Mouse (Mus musculus) layer of hippocampus, postnatal 14 days (tissue): ENCODE results near the gene Pla2g6. TPM values are rescaled to one million over a fixed set of nuclear protein-coding genes. Genes with fewer than 3 reads are reported as not detected.

Source experiments
- DNase-seq, 2 experiments: peaks; one replicate each; pipeline ENCODE4 v3.0.0; 2021 to 2022; ENCODE audit warnings: low spot score in 2 of 2, mixed read lengths in 1 of 2
- total RNA-seq, 2 experiments: library from RNA; stranded (reverse); gene quantifications; 2 replicates each; pipeline ENCODE4 v1.2.3; 2021

The Pla2g6 gene
- total RNA-seq, 2 experiments from 2014 or later = 18.5 to 22.3 TPM

GRCm38 (mm10) chr15:79323791-79324155 is 4.4 kb downstream of the Pla2g6 start:
- no peak for DNase-seq

- no peak for DNase-seq
These were observed 5.0 kb downstream of the Pla2g6 start for GRCm38 (mm10) chr15:79322991-79323790.

GRCm38 (mm10) chr15:79322281-79322990 is 5.8 kb downstream of the Pla2g6 start:
- DNase-seq = no peak

GRCm38 (mm10) chr15:79321733-79322190 is 6.4 kb downstream of the Pla2g6 start:
- no peak for DNase-seq

DNA sequence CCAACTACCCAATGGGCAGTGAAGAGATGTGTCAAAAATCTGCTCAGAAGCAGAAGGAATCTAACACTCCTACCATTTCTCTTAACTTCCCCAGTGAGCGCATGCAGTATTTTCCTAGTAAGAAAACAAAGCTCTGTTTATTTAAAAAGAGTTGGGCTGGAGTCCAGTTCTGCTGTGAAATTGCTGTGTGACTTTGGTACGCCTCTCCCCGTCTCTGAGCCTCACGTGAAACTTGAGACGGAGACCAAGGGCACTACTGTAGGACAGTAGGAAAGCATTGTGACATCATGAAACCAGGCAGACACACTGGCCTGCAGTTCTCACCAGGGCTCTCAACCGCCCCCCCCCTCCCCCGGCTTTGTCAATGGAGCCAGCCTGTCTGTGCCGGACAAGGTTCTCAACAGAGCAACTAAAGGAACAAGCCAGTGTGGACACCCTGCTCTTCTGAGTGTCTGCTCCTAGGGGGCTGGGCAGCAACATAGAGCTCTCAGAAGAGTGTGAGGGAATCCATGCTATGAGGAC is 14.3 kb downstream of the Pla2g6 start:
- DNase-seq = no peak

DNA sequence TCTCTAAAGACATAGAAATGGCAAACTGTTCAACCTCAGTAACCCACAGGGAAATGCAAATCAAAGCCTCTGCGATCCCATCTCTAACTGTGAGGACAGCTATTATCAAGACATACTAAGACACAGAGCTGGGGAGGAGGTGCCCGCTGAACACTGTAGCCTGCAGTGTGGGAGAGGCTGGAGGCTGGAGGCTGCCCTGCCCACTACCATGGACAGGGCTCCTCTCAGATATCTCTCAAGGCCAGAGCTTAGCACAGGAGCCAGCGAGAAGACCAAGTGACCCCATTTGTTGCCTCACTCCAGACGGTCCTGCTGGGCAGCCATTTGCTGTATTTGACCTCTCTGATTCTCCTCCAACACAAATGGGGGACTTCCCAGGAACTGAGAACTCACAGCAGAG is 20.3 kb downstream of the Pla2g6 start:
- DNase-seq = no peak

- no peak for DNase-seq
These were observed 22.1 kb downstream of the Pla2g6 start for GRCm38 (mm10) chr15:79306043-79306637.

DNA sequence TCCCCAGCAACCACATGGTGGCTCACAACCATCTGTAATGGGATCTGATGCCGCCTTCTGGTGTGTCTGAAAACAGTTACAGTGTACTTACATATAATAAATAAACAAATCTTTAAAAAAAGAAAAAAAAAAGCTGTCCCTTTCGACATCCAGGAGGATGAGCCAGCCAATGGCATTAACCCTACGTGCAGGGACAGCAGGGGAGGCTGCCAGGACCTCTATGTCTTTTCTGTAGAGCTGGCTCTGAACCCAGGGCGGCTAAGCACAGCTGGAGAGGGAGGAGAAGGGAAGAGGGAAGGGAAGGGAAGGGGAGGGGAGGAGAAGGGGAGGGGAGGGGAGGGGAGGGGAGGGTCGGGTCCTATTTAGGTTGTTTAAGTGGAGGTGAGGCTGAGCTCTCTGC is 23.4 kb downstream of the Pla2g6 start:
- no peak for DNase-seq

- no peak for DNase-seq
These were observed 24.5 kb downstream of the Pla2g6 start for GRCm38 (mm10) chr15:79303725-79304124.

DNA sequence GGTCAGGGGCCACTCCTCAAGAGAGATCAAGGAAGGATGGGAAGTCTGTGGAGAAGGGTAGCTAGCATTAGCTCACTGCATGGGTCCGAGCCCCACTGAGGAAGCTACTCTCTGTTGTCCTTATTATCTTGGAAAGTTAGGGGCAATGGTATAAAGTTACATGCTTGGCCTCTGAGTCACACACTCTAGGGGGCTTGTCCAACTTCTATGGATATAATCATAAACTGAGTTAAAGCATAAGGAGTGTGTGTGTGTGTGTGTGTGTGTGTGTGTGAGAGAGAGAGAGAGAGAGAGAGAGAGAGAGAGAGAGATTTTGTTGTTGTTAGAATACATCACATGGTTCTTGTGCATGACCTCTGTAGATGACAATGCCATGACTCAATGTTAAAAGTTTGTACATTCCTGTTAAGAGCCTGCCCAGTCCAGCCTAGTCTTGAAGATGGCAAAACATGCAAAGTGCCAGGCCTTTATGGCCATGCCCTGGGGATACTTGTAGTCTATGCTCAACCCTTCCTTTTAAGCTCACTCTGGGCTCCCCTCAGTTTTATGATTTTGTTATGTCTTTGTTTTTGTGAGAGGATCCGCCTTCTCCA is 28.5 kb downstream of the Pla2g6 start:
- DNase-seq = no peak

GRCm38 (mm10) chr15:79298553-79298952 is 29.6 kb downstream of the Pla2g6 start:
- no peak for DNase-seq

- DNase-seq = no peak
These were observed 35.4 kb downstream of the Pla2g6 start for GRCm38 (mm10) chr15:79292779-79293178.

- no peak for DNase-seq
These were observed 37.9 kb downstream of the Pla2g6 start for GRCm38 (mm10) chr15:79290340-79290739.

DNA sequence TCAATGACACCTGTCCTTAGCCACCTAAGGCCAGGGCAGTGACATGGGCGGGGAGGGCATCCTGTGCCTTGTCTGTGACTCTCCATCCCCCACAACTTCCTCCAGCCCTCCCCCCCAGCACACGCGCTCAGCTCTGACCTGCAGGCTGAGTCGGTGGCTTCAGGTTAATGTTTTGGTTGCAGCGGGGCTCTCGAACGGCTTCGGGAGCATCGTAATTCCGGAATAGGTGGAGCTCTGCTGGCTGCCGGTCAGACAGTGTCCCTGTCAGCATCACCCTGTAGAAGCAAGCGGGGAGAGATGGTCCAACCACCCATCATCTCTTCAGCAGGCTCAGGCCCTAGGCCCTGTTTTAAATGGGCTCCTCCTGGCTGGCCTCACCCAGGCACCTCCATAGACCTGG is 38.7 kb downstream of the Pla2g6 start:
- no peak for DNase-seq

GRCm38 (mm10) chr15:79288387-79288786 is 39.8 kb downstream of the Pla2g6 start:
- DNase-seq = no peak

DNA sequence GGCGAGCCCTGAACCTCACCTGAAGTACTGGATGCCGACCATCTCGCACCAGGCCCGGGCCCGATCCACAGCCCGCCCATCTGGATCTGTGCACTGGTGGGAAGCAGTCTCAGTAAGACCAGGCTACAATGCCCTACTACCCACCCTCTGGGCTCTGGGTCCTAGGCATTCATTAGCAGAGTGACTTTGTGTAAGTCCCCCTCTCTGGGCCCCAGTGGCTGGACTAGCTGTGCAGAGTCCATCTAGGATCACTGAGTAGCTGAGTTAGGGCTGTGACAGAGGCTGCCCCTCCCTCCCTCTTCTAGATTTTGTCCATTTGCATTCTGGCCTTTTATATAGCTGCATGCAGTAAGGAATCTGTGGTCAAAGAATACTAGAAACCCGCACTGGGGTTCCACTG is 41.1 kb downstream of the Pla2g6 start:
- DNase-seq = no peak

DNA sequence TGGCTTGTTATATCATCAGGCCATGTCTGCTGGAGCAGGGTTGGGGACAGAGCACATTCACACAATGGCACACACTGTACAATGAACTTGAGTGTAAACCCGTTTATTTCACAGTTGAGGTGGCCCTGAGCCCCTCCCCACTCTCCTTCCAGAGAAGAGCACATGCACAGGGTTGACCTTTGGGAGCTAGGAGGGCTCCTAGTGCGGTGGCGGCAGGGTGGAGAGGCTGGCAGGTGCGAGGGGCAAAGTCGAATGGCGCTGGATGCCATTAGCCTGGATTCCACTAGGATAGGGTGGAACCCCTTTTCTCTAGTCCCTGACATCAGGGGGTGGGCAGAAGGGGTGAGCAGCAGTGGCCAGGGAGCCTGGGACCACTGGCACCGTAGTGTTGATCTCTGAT is 42.0 kb downstream of the Pla2g6 start:
- no peak for DNase-seq

DNA sequence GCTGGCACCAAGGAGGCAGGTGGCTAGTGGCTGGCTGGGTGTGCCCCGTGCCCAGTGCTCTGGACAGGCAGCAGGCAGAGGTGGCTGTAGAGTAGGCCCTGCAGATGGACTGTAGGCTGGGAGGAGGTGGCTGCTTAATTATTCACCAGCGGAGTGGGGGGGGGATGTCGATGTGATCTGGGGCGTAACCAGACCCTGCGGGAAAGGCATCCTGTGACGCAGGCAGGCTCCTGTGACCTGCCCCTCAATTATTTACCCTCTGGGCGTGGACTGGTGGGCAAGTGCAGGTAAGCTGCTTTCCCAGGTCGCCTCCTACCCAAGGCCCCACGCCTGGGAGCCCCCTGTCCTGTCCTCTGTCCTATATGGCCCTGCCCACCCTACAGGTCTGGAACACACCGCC is 42.8 kb downstream of the Pla2g6 start, which contains the start of gene Baiap2l2:
Baiap2l2 (minus strand) TSS at position 139 of the 400 bp plus-strand sequence.
- no peak for DNase-seq

DNA sequence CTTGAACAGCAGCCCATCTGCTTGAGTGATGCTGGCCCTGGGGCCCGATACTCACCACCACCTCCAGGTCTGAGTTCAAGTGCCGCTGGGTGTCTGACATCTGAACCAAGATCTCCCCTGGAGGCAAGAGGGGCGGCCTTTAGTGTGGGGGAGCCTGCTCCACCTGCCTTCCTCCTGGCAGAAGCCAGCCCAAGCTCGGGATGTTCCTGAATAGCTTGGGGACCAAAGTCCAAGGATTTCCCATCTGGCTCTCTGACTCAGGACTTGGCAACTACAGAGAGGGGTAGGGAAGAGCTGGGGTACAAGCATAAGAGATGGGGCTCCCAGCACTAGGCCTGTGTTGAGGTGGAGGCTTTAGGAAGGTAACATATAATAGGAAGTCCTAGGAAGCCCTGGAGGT is 44.8 kb downstream of the Pla2g6 start:
- DNase-seq = no peak

- DNase-seq = no peak
These were observed 45.8 kb downstream of the Pla2g6 start for GRCm38 (mm10) chr15:79282434-79282833.

- no peak for DNase-seq
These were observed 46.8 kb downstream of the Pla2g6 start for GRCm38 (mm10) chr15:79281389-79281788.
